Mouse (Mus musculus) gastrocnemius, postnatal 4 days (tissue): ENCODE measurements around the gene Asgr2. TPM values are rescaled to one million over a fixed set of nuclear protein-coding genes. Genes with fewer than 3 reads are reported as not detected.
"Not testable (repeated sequence)": the region's sequence is repeated elsewhere in the genome, so short reads cannot be mapped to it uniquely, and the experiment has no call there.

Source experiments
- DNase-seq, 2 experiments: peaks; one replicate each; pipeline ENCODE4 v3.0.0; 2021 to 2022; ENCODE audit warnings: low spot score in 2 of 2, mixed read lengths in 2 of 2
- total RNA-seq, 2 experiments: library from RNA; stranded (reverse); gene quantifications; 2 replicates each; pipeline ENCODE4 v1.2.3; 2021

Gene Asgr2
- total RNA-seq, 2 experiments from 2014 or later = 0.62 TPM; not detected in 1

- no peak for DNase-seq
Observed at GRCm38 (mm10) chr11:70080803-70081590, 11.4 kb upstream of the Asgr2 start.

GRCm38 (mm10) chr11:70084563-70084962, 7.9 kb upstream of the Asgr2 start:
- no peak for DNase-seq

- DNase-seq = no peak
Observed at GRCm38 (mm10) chr11:70097396-70097795, 5.0 kb downstream of the Asgr2 start.

GRCm38 (mm10) chr11:70099102-70099501, 6.7 kb downstream of the Asgr2 start:
- DNase-seq = no peak

GRCm38 (mm10) chr11:70099809-70100208, 7.4 kb downstream of the Asgr2 start:
- DNase-seq = no peak

GRCm38 (mm10) chr11:70103701-70104315, 11.4 kb downstream of the Asgr2 start:
- no peak for DNase-seq

- no peak for DNase-seq
Observed at GRCm38 (mm10) chr11:70107085-70107484, 14.6 kb downstream of the Asgr2 start.

- DNase-seq = no peak
Observed at GRCm38 (mm10) chr11:70110146-70110545, 17.7 kb downstream of the Asgr2 start.

GRCm38 (mm10) chr11:70114562-70114961, 22.1 kb downstream of the Asgr2 start:
- no peak for DNase-seq

- no peak for DNase-seq
Observed at GRCm38 (mm10) chr11:70115901-70116300, 23.5 kb downstream of the Asgr2 start.

GRCm38 (mm10) chr11:70129926-70130379, 37.5 kb downstream of the Asgr2 start, which contains the start of gene Mgl2:
TSS of gene Mgl2 (plus strand) at chr11:70130329.
- DNase-seq = no peak

GRCm38 (mm10) chr11:70135001-70135400, 42.6 kb downstream of the Asgr2 start:
- DNase-seq = not testable (repeated sequence)

GRCm38 (mm10) chr11:70135925-70136324, 43.5 kb downstream of the Asgr2 start:
- not testable (repeated sequence) for DNase-seq

- no peak for DNase-seq
Observed at GRCm38 (mm10) chr11:70139171-70139570, 46.7 kb downstream of the Asgr2 start.

GRCm38 (mm10) chr11:70151072-70151471, 58.6 kb downstream of the Asgr2 start:
- no peak for DNase-seq

Other genes starting within 250 kb of the Asgr2 start
- 10 to 100 TPM; 39.3 to 41.4 TPM for gene Plscr3, start 246.3 kb upstream of the Asgr2 start, total RNA-seq
- under 1 TPM in 1 of 2 experiments, not detected in 1; 0.13 TPM for gene Tnk1, start 233.9 kb upstream of the Asgr2 start, total RNA-seq
- not detected for gene Tmem95, start 214.6 kb upstream of the Asgr2 start, total RNA-seq
- gene Kctd11, start 211.2 kb upstream of the Asgr2 start, total RNA-seq = 1 to 10 TPM; 3.5 to 4.7 TPM
- gene Acap1, start 197.1 kb upstream of the Asgr2 start, total RNA-seq = 1 to 10 TPM in 1 of 2 experiments, under 1 TPM in 1; 0.65 to 1.1 TPM
- gene 2810408A11Rik, start 191.7 kb upstream of the Asgr2 start, total RNA-seq = 1 to 10 TPM; 3.2 to 4.1 TPM
- 10 to 100 TPM; 32.3 to 36.9 TPM for gene Neurl4, start 191.6 kb upstream of the Asgr2 start, total RNA-seq
- gene Gps2, start 178.8 kb upstream of the Asgr2 start, total RNA-seq = 10 to 100 TPM; 35.9 to 44.5 TPM
- 100 to 1,000 TPM; 565 to 571 TPM for gene Eif5a, start 170.7 kb upstream of the Asgr2 start, total RNA-seq
- gene Ybx2, start 156.8 kb upstream of the Asgr2 start, total RNA-seq = 1 to 10 TPM; 5.1 to 6.4 TPM
- 100 to 1,000 TPM; 111 to 142 TPM for gene Slc2a4, start 144.5 kb upstream of the Asgr2 start, total RNA-seq
- gene Cldn7, start 127.9 kb upstream of the Asgr2 start, total RNA-seq = under 1 TPM in 1 of 2 experiments, not detected in 1; 0.34 TPM
- 100 to 1,000 TPM; 204 to 229 TPM for gene Ctdnep1, start 111.5 kb upstream of the Asgr2 start, total RNA-seq
- 10 to 100 TPM; 61.9 to 63.7 TPM for gene Elp5, start 110.1 kb upstream of the Asgr2 start, total RNA-seq
- gene Gabarap, start 101.5 kb upstream of the Asgr2 start, total RNA-seq = 100 to 1,000 TPM; 234 to 246 TPM
- gene Phf23, start 96.9 kb upstream of the Asgr2 start, total RNA-seq = 10 to 100 TPM; 31.5 to 34.7 TPM
- gene Dvl2, start 92.0 kb upstream of the Asgr2 start, total RNA-seq = 10 to 100 TPM; 19.1 to 22.8 TPM
- gene Acadvl, start 77.2 kb upstream of the Asgr2 start, total RNA-seq = 100 to 1,000 TPM; 233 to 241 TPM
- gene Dlg4, start 75.7 kb upstream of the Asgr2 start, total RNA-seq = 10 to 100 TPM; 23.9 to 33.8 TPM
- under 1 TPM in 1 of 2 experiments, not detected in 1; 0.62 TPM for gene Asgr1, start 38.6 kb upstream of the Asgr2 start, total RNA-seq
- gene Mgl2, start 37.7 kb downstream of the Asgr2 start, total RNA-seq = 1 to 10 TPM; 2.8 to 4.2 TPM
- 10 to 100 TPM in 1 of 2 experiments, 1 to 10 TPM in 1; 8.6 to 10.5 TPM for gene Clec10a, start 63.6 kb downstream of the Asgr2 start, total RNA-seq
- not detected for gene Slc16a11, start 120.1 kb downstream of the Asgr2 start, total RNA-seq
- 1 to 10 TPM; 2.6 to 3.2 TPM for gene Slc16a13, start 128.4 kb downstream of the Asgr2 start, total RNA-seq
- 10 to 100 TPM; 20.2 to 22.2 TPM for gene Bcl6b, start 137.2 kb downstream of the Asgr2 start, total RNA-seq
- 10 to 100 TPM; 51.4 to 56.9 TPM for gene 0610010K14Rik, start 145.3 kb downstream of the Asgr2 start, total RNA-seq
- gene Gm21988, start 147.2 kb downstream of the Asgr2 start, total RNA-seq = 1 to 10 TPM; 2.5 to 4.1 TPM
- 100 to 1,000 TPM in 1 of 2 experiments, 10 to 100 TPM in 1; 83.0 to 103 TPM for gene Rnasek, start 147.2 kb downstream of the Asgr2 start, total RNA-seq
- 1 to 10 TPM; 1.3 to 1.7 TPM for gene Alox12, start 162.7 kb downstream of the Asgr2 start, total RNA-seq
- gene Alox12e, start 230.0 kb downstream of the Asgr2 start, total RNA-seq = under 1 TPM in 1 of 2 experiments, not detected in 1; 0.13 TPM